Mouse (Mus musculus): ENCODE measurements around the gene Gm48551. TPM values are rescaled to one million over a fixed set of nuclear protein-coding genes. Genes with fewer than 3 reads are reported as not detected.

The Gm48551 gene
- polyA plus RNA-seq, 1 experiment from 2014 or later: 4.1 TPM

DNA sequence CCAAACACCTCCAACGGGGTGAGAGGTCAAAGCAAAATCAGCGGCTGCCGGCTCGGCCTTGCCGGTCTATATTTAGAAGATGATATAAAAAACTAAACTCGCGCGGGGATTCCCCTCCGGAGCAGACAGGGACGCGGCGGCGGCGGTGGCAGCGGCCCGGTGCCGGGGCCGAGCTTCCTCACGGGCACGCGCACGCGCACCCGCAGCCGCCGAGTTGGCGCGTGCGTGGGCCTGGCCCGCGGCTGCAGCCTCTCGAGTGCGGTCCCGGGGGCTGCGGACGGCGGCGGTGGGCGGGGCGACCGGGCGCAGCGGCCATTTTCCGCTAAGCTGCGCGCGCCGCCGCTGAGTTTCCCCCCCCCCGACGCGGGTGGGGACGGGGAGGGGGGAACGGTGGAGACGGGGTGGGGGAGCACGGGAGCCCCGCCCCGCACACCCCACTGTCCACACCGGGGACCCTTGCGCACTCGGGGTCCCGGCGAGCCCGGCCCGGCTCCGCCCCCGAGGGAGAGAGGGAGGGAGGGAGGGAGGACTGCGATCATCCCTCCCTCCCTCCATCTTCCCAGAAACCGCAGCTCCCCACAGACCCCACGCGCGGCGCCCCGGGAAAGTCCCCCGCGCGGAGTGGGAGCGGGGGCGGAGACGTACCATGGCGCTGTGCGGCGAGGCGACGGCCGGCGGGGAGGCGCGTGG lies 46.0 kb downstream of the Gm48551 start:
- peak overlapping the region; percentile 88 for H3K27ac ChIP-seq
- peak overlapping the region; percentile 86 for H3K4me2 ChIP-seq (replicated peaks)
- peaks cover 42% of the 10 kb centered on the region for H3K4me1 ChIP-seq
- H3K36me3 ChIP-seq: no peaks in the 10 kb centered on the region
- ATAC-seq (ENCODE audit: insufficient number of reproducible peaks, insufficient read depth, low FRiP score, low TSS enrichment): no peak
- peaks cover 40% of the 10 kb centered on the region for H3K27me3 ChIP-seq
- peak overlapping the region; percentile 75 for H3K4me3 ChIP-seq
- WGBS: under 1% methylated on average over 53 of the region's 89 CpGs
- H3K9ac ChIP-seq: peak overlapping the region; percentile 80
- H3K9me3 ChIP-seq: no peaks in the 10 kb centered on the region

DNA sequence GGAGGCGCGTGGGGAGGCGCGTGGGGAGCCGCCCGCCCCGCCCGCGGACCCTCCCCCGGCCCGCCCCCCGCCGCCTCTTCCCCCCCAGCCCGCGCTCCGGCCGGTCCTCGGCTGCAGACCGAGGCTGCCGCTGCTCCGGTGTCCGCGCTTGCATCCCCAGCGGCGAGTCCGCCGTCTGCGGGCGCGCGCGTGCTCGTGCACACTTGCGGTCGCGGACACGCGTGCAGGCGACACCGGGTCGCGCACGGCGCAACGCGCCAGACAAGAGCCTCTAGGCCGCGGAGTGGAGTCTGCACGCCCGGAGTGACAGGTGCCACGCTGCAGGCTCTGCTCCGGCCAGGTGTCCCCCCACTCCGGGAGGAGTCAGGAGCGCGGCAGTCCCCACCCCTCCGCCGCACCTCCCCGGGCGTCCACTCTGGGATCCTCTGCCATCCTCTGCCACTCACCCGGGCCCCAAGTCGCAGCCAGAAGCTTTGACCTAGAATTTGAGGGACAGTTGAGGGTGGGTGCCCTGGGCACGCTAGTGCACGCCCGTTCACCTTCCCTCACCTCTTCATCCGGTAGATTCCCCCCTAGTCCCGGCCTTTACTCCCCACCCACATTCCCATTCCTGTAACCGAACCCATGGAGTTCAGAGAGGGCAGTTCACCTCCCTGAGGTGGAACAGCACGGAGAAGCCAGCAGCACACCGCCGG lies 46.7 kb downstream of the Gm48551 start:
- H3K36me3 ChIP-seq: no peaks in the 10 kb centered on the region
- H3K9me3 ChIP-seq: no peaks in the 10 kb centered on the region
- peaks cover 35% of the 10 kb centered on the region for H3K27me3 ChIP-seq
- peak overlapping the region; percentile 88 for H3K27ac ChIP-seq
- H3K4me2 ChIP-seq (replicated peaks): peak overlapping the region; percentile 86
- WGBS: 2% methylated on average over 47 of the region's 70 CpGs
- no peak for ATAC-seq (ENCODE audit: insufficient number of reproducible peaks, insufficient read depth, low FRiP score, low TSS enrichment)
- peak overlapping the region; percentile 75 for H3K4me3 ChIP-seq
- H3K9ac ChIP-seq: peak overlapping the region; percentile 80
- H3K4me1 ChIP-seq: peaks cover 37% of the 10 kb centered on the region

DNA sequence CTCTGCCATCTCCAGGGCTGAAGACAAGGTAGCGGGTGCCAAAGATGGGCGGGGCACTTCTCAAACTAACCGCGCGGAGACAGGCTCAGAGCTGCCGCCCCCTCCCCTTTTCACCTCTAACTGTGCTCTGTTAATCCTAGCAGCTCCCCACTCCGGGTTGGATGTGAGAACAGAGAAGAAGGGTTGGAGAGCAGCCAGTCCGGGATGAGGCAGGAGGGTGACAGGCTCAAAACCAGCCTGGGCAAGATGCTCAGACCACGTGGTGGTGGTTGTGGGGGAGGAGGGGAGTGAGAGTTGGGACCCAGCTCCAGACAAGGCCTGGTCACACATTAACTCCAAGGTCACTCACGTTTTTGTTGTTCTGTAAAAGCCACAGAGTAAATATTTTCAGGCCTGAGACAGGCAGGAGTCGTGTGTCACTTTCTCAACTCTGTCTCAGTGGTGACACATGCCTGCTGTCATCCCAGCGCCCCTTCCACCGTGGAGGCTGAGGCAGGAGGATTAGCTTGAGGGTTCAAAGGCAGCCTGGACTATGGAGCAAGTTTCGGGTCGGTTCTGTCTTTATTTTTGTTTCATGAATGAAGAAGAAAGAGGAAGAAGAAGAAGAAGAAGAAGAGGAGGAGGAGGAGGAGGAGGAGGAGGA lies 47.4 kb downstream of the Gm48551 start:
- Histone ChIP-seq H3K4me3 (peak overlapping the region; percentile 75), H3K4me1 (peaks cover 30% of the 10 kb centered on the region), H3K4me2 (replicated peaks) (peak overlapping the region; percentile 86), H3K9me3 (no peaks in the 10 kb centered on the region), H3K9ac (no peak overlapping the region), H3K36me3 (no peaks in the 10 kb centered on the region), H3K27ac (no peak overlapping the region; the same call in 1 of the 2 replicates), H3K27me3 (peaks cover 28% of the 10 kb centered on the region)
- WGBS: 14% methylated on average over 15 of the region's 15 CpGs
- no peak for ATAC-seq (ENCODE audit: insufficient number of reproducible peaks, insufficient read depth, low FRiP score, low TSS enrichment)

DNA sequence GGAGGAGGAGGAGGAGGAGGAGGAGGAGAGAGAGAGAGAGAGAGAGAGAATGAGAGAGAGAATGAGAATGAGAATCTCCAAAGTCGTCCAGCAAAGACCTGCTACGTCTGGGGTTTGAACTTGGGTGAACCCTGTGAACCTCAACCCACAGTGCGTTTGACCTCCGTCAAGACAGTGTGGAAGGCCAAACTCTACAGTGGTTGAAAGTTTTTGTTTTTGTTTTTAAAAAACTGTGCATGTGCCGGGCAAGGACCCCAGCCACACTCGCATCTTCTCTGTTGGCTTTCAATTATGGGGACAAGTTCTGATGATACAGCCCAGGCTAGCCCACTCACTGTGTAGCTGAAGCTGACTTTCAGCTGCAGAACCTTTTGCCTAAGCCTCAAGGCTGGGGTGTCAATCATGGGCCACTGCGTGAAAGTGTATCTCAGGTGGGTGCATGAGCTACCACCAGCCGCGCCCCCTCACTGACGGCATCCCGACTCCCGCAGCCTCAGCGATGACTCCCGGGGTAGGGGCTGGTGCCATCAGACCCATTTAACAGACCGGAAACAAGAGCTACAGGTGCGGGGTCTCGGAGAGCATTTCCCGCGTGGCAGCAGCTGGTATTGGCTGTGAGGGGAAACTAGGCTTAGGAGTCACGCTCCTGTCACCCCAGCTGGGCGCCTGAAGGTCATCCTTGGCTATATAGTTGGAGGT lies 48.1 kb downstream of the Gm48551 start:
- Histone ChIP-seq H3K9me3 (no peaks in the 10 kb centered on the region), H3K9ac (no peak overlapping the region), H3K27me3 (peaks cover 21% of the 10 kb centered on the region), H3K4me1 (peaks cover 23% of the 10 kb centered on the region), H3K36me3 (no peaks in the 10 kb centered on the region), H3K4me3 (no peak overlapping the region), H3K27ac (no peak overlapping the region), H3K4me2 (replicated peaks) (peak overlapping the region; percentile 40)
- no peak; the same call in 1 of the 2 replicates for ATAC-seq (ENCODE audit: insufficient number of reproducible peaks, insufficient read depth, low FRiP score, low TSS enrichment)
- 68% methylated on average over 21 of the region's 21 CpGs for WGBS

DNA sequence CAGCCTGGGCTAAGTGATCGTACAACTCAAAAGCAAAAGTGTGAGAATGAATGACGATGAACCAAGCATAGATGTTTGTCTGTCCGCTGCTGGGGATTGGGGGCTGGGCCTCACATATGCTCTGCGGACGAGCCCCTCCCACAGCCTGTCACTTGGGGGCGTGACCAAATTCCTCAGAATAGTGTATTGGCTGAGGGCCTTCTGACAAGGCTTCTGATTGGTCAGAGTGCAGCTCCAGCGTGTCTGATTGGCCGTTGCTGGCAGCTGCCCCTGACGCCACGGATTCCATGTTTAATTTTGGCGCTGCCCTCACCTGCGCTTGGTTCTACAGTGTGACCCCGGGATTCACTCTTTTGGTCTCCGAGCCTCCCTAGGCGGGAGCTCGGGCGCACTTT lies 48.6 kb downstream of the Gm48551 start:
- 4% methylated on average over 17 of the region's 17 CpGs for WGBS
- peak overlapping the region; percentile 40 for H3K4me2 ChIP-seq (replicated peaks)
- peaks cover 16% of the 10 kb centered on the region for H3K27me3 ChIP-seq
- peak overlapping the region; percentile 6; the same call in 1 of the 2 replicates for H3K4me3 ChIP-seq
- no peak overlapping the region for H3K27ac ChIP-seq
- H3K4me1 ChIP-seq: peaks cover 22% of the 10 kb centered on the region
- no peak overlapping the region for H3K9ac ChIP-seq
- H3K9me3 ChIP-seq: no peaks in the 10 kb centered on the region
- peak; percentile 70 for ATAC-seq (ENCODE audit: insufficient number of reproducible peaks, insufficient read depth, low FRiP score, low TSS enrichment)
- H3K36me3 ChIP-seq: no peaks in the 10 kb centered on the region

DNA sequence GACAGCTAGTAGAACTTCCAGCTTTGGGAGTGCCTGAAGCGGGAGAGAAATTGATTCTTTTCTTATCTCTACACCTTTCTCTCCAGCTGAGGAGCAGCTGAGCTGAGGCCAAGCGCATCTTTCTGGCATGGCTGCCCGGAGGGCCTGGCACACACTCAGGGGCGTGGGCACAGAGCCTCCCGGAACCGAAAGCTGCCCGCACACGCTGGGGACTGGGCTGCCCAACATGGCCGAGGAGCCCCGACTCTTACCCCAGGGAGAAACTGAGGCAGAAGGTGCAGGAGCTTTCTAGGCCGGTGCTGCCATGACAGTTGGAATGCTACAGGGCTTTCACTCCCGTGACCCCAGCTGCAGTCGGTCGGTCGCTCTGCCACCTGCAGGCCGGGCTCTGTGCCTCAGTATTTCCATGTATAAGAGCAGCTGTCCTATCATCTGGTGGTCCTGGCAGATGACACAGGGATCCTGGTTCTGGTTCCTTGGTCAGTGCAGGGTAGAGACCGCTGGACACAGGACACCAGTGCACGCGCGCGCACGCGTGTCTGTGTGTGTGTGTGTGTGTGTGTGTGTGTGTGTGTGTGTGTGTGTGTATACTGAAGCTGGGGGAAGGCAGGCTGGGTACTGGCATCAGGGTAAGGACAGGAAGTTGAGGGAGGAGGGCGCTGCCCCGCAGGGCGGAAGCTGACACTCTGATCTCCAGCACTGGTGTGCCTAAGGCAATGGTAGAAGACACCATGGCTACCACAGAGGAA lies 49.4 kb downstream of the Gm48551 start:
- no peak for ATAC-seq (ENCODE audit: insufficient number of reproducible peaks, insufficient read depth, low FRiP score, low TSS enrichment)
- H3K9me3 ChIP-seq: no peaks in the 10 kb centered on the region
- H3K36me3 ChIP-seq: no peaks in the 10 kb centered on the region
- H3K4me1 ChIP-seq: peaks cover 22% of the 10 kb centered on the region
- no peak overlapping the region for H3K4me3 ChIP-seq
- H3K27ac ChIP-seq: no peak overlapping the region
- WGBS: 74% methylated on average over 26 of the region's 26 CpGs
- H3K9ac ChIP-seq: no peak overlapping the region
- H3K27me3 ChIP-seq: peaks cover 7% of the 10 kb centered on the region; the same call in 1 of the 2 replicates
- no peak overlapping the region for H3K4me2 ChIP-seq (replicated peaks)

DNA sequence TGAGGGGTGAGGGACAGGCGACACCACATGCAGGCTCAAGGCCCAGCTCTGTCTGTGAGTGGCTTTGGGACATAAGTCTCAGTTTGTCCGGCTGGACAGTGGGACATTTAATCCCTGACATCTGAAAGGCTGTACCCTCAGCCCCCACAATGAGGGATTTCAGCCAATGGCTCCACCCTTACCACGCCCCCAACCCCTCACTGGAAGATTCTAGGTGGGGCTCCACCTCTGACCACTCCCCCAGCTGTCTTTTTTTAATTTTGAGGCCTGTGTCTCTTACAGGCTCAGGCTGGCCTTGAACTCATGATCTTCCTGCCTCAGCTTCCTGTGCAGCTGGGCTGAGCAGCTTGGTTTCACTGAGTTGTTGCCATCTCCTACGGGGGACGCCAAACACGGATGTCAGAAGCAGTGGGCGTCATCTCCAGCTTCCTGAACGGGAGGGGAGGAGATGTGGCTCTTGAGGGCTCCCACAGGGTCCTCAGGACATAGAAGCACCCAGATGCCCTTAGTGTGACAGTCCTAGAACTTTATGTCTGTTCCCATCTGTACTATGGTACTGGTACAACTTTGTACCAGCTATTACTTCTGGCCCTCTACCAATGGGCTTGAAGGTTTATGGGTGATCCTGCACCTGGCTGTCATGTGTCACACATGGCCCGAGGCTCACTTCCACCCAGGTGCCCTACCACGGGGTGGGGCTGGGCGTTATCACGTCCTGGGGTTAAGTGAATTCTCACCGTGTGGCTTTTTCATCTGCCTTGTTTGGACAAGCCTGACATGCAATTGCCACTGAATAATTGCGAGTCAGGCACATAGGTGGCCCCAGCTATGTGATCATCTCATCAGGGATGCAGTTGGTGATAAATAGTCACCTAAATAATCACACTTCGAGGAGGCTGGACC lies 50.3 kb downstream of the Gm48551 start:
- Histone ChIP-seq H3K9me3 (no peaks in the 10 kb centered on the region), H3K4me1 (peaks cover 17% of the 10 kb centered on the region), H3K4me2 (replicated peaks) (no peak overlapping the region), H3K27me3 (peaks cover 2% of the 10 kb centered on the region; the same call in 1 of the 2 replicates), H3K9ac (no peak overlapping the region), H3K4me3 (no peak overlapping the region), H3K27ac (no peak overlapping the region), H3K36me3 (no peaks in the 10 kb centered on the region)
- ATAC-seq (ENCODE audit: insufficient number of reproducible peaks, insufficient read depth, low FRiP score, low TSS enrichment): no peak
- 55% methylated on average over 15 of the region's 15 CpGs for WGBS

DNA sequence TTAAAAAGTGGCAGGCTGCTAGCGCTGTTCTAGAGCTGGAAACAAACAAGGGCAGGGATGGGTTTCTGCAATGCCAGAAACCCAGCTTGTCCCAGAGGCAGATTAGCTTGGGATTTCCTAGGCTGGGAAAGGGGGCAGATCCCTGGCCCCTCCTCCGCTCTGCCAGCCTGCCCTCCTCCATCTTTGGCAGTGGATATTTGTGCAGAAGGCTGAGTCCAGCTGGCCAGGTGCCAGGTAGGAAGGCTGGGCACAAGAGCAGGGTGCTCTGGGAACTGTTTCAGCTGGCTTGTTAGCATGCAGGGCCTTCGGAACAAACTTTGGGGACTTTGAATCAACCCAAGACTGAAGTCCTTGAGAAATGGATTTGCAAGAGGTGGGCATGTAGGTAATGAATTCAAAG lies 51.2 kb downstream of the Gm48551 start:
- Histone ChIP-seq H3K27me3 (peaks cover 2% of the 10 kb centered on the region; the same call in 1 of the 2 replicates), H3K4me3 (no peak overlapping the region), H3K9me3 (no peaks in the 10 kb centered on the region), H3K4me1 (peaks cover 15% of the 10 kb centered on the region), H3K27ac (no peak overlapping the region), H3K4me2 (replicated peaks) (no peak overlapping the region), H3K9ac (no peak overlapping the region), H3K36me3 (no peaks in the 10 kb centered on the region)
- WGBS: 74% methylated on average over 3 of the region's 3 CpGs
- ATAC-seq (ENCODE audit: insufficient number of reproducible peaks, insufficient read depth, low FRiP score, low TSS enrichment): no peak

DNA sequence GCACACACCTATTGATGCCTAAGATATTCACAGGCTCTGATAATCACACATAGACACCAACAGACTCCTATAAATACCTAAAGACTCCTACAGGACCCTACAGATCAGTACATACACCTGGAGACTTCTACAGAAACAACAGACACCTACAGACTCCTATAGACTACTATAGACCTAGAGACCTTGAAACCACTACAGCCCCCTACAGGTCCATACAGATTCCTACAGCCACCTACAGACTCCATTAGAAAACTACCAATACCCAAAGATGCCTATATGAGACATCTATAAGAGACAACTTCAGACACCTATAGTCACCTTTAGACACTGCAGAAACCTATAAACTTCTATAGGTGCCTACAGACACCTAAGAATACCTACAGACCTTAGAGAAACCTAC lies 56.8 kb downstream of the Gm48551 start:
- H3K4me3 ChIP-seq: no peak overlapping the region
- no peaks in the 10 kb centered on the region for H3K4me1 ChIP-seq
- H3K9ac ChIP-seq: no peak overlapping the region
- no peak overlapping the region for H3K27ac ChIP-seq
- no peaks in the 10 kb centered on the region for H3K27me3 ChIP-seq
- no peak for ATAC-seq (ENCODE audit: insufficient number of reproducible peaks, insufficient read depth, low FRiP score, low TSS enrichment)
- no peak overlapping the region for H3K4me2 ChIP-seq (replicated peaks)
- H3K9me3 ChIP-seq: no peaks in the 10 kb centered on the region
- H3K36me3 ChIP-seq: no peaks in the 10 kb centered on the region
